Mouse (Mus musculus) E14TG2a.4 (cell line): ENCODE data around the gene Bbx.

Experiments
- CTCF ChIP-seq: conservative IDR thresholded peaks from 2 replicates; pipeline ENCODE4 v1.5.1; 2014; ENCODE audit warnings: low read length
- NANOG ChIP-seq: IDR thresholded peaks from 2 replicates; pipeline ENCODE4 v1.6.1; 2014; ENCODE audit warnings: borderline replicate concordance, low read length, mixed read lengths
- POU5F1 ChIP-seq: IDR thresholded peaks from 2 replicates; pipeline ENCODE4 v1.6.1; 2014; ENCODE audit warnings: low read length, borderline replicate concordance

GRCm38 (mm10) chr16:50186604-50187003 is 245.6 kb downstream of the Bbx start:
- TF ChIP-seq CTCF (no peak), NANOG (no peak), POU5F1 (no peak)
